Mouse (Mus musculus) ES-E14 (cell line): Measurements from ENCODE around the gene Cyth1. TPM values are rescaled to one million over a fixed set of nuclear protein-coding genes. Genes with fewer than 3 reads are reported as not detected.

ENCODE experiments used
- DNase-seq: peaks from one replicate; pipeline ENCODE4 v3.0.0-alpha.2; 2013; ENCODE audit warnings: low read depth, low spot score
- H3K27ac ChIP-seq: 2 replicates; pipeline ENCODE4 v1.5.1; 2012; ENCODE audit warnings: low read depth, mild to moderate bottlenecking, low read length, moderate library complexity, mixed read lengths; ENCODE audit not compliant: poor library complexity, insufficient read depth, severe bottlenecking
- H3K36me3 ChIP-seq: 2 replicates; pipeline ENCODE4 v1.6.1; 2012; ENCODE audit warnings: mild to moderate bottlenecking, low read length, moderate library complexity, mixed read lengths; ENCODE audit not compliant: control insufficient read depth, poor library complexity, insufficient read depth, severe bottlenecking
- H3K4me1 ChIP-seq, 2 experiments: fragments of 150-350 bp in 1 of 2; sonication (generic) in 1 of 2; 2 replicates each; pipeline ENCODE4 v1.6.1; 2012; ENCODE audit warnings: low read length in 2 of 2, mild to moderate bottlenecking in 1 of 2, mixed read lengths in 1 of 2; ENCODE audit not compliant: control insufficient read depth in 2 of 2, insufficient read depth in 2 of 2, poor library complexity in 1 of 2
- H3K4me3 ChIP-seq, 2 experiments: fragments of 150-350 bp in 1 of 2; sonication (generic) in 1 of 2; 2 replicates each; pipeline ENCODE4 v1.5.1; 2012; ENCODE audit warnings: low read length in 2 of 2, low read depth in 1 of 2, mild to moderate bottlenecking in 1 of 2, mixed read lengths in 1 of 2; ENCODE audit not compliant: insufficient read depth in 1 of 2, poor library complexity in 1 of 2, severe bottlenecking in 1 of 2
- H3K9ac ChIP-seq: 2 replicates; pipeline ENCODE4 v1.6.1; 2012; ENCODE audit warnings: low read depth, mild to moderate bottlenecking, low read length, mixed read lengths; ENCODE audit not compliant: poor library complexity, insufficient read depth, severe bottlenecking
- H3K9me3 ChIP-seq: fragments of 150-350 bp; sonication (generic); 2 replicates; pipeline ENCODE4 v1.6.1; 2012; ENCODE audit warnings: low read depth, mild to moderate bottlenecking, low read length; ENCODE audit not compliant: control insufficient read depth, insufficient read depth
- CHD2 ChIP-seq: IDR thresholded peaks from 2 replicates; pipeline ENCODE4 v1.6.1; 2014; ENCODE audit warnings: mild to moderate bottlenecking, low read depth, low read length, inconsistent platforms
- HCFC1 ChIP-seq: IDR thresholded peaks from 2 replicates; pipeline ENCODE4 v1.6.1; 2012; ENCODE audit warnings: low read length, inconsistent platforms, borderline replicate concordance; ENCODE audit not compliant: insufficient read depth
- MAFK ChIP-seq: IDR thresholded peaks from 2 replicates; pipeline ENCODE4 v1.6.1; 2014; ENCODE audit warnings: mild to moderate bottlenecking, low read depth, low read length, inconsistent platforms; ENCODE audit not compliant: insufficient read depth
- ZC3H11A ChIP-seq: IDR thresholded peaks from 2 replicates; pipeline ENCODE4 v1.6.1; 2012; ENCODE audit warnings: low read depth, mild to moderate bottlenecking, inconsistent platforms, low read length, borderline replicate concordance
- ZNF384 ChIP-seq: IDR thresholded peaks from 2 replicates; pipeline ENCODE4 v1.6.1; 2012; ENCODE audit warnings: low read depth, low read length, inconsistent platforms
- in situ Hi-C, 2 experiments: fragments of 600-800 bp; cut with MboI; formaldehyde crosslinking; loops; one replicate each; pipeline ENCODE4 v1.15.1; 2025; ENCODE audit warnings: low sequenced_read_pairs in 2 of 2, inconsistent platforms in 1 of 2; ENCODE audit not compliant: unreplicated experiment in 2 of 2
- total RNA-seq: library from RNA; depleted of rRNA; stranded (reverse); fragments of 300-350 nt; gene quantifications from 2 replicates; pipeline ENCODE4 v1.2.3, GENCODE M21; 2012

Cyth1 gene
- total RNA-seq, 1 experiment = 6.3 TPM

- H3K9ac ChIP-seq = no peak overlapping the region
- no peaks in the 10 kb centered on the region for H3K36me3 ChIP-seq
- H3K4me1 ChIP-seq = peaks cover 0 to 21% of the 10 kb centered on the region in 2 experiments; a peak in 2 of 4 replicates
- H3K4me3 ChIP-seq = no peak overlapping the region
- no peaks in the 10 kb centered on the region for H3K9me3 ChIP-seq
- TF ChIP-seq CHD2 (no peak), ZNF384 (no peak), HCFC1 (no peak), MAFK (no peak), ZC3H11A (no peak)
- no peak for DNase-seq
- in situ Hi-C loops = no loop called here
- H3K27ac ChIP-seq = no peak overlapping the region
Observed at GRCm38 (mm10) chr11:118203469-118203868, 44.9 kb downstream of the Cyth1 start.

- Histone ChIP-seq H3K27ac (no peak overlapping the region), H3K4me3 (peak overlapping the region; percentile 58 to 63), H3K4me1 (peaks cover 0 to 15% of the 10 kb centered on the region in 2 experiments; a peak in 2 of 4 replicates), H3K9me3 (no peaks in the 10 kb centered on the region), H3K9ac (peak overlapping the region; percentile 70), H3K36me3 (no peaks in the 10 kb centered on the region)
- no peak for TF ChIP-seq HCFC1
- no peak for TF ChIP-seq CHD2
- TF ChIP-seq MAFK = no peak
- no peak for TF ChIP-seq ZC3H11A
- no peak for TF ChIP-seq ZNF384
- DNase-seq = peak; percentile 34
- in situ Hi-C loops = no loop called here
Observed at GRCm38 (mm10) chr11:118202410-118203233, 45.8 kb downstream of the Cyth1 start.

DNA sequence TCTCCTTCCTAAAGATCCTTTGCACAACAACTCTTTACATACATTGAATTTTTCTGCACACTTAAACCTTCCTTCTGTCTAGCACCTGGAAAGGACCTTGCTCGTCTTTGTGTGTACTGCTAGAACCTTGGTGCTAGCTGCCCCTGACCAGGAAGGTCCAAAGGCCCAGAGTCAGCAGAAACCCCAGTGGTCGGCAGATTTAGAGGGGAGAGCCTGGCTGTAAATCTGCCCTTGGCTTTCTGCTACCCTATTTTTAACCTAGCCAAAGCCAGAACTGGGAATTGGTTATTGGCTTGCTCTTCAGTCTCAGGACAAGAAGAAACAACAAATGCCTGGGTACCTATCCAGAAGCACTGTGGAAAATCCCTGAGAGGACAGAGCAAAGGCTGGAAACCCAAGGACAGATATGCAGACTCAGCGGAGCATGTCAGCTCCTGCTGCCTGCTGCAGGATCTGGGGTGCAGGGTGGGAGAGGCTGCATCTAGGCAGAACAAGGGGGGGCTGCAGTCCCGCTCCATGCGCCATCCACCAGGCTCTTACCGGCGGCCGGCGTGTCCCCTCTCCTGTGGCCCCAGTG is 46.5 kb downstream of the Cyth1 start:
- no peaks in the 10 kb centered on the region for H3K9me3 ChIP-seq
- peak overlapping the region; percentile 70 for H3K9ac ChIP-seq
- peaks cover 0 to 13% of the 10 kb centered on the region in 2 experiments; a peak in 2 of 4 replicates for H3K4me1 ChIP-seq
- in situ Hi-C loops = no loop called here
- no peak for DNase-seq
- TF ChIP-seq MAFK (no peak), ZC3H11A (no peak), ZNF384 (no peak), HCFC1 (no peak), CHD2 (no peak)
- H3K4me3 ChIP-seq = peak overlapping the region; percentile 58 to 63
- no peaks in the 10 kb centered on the region for H3K36me3 ChIP-seq
- no peak overlapping the region for H3K27ac ChIP-seq

DNA sequence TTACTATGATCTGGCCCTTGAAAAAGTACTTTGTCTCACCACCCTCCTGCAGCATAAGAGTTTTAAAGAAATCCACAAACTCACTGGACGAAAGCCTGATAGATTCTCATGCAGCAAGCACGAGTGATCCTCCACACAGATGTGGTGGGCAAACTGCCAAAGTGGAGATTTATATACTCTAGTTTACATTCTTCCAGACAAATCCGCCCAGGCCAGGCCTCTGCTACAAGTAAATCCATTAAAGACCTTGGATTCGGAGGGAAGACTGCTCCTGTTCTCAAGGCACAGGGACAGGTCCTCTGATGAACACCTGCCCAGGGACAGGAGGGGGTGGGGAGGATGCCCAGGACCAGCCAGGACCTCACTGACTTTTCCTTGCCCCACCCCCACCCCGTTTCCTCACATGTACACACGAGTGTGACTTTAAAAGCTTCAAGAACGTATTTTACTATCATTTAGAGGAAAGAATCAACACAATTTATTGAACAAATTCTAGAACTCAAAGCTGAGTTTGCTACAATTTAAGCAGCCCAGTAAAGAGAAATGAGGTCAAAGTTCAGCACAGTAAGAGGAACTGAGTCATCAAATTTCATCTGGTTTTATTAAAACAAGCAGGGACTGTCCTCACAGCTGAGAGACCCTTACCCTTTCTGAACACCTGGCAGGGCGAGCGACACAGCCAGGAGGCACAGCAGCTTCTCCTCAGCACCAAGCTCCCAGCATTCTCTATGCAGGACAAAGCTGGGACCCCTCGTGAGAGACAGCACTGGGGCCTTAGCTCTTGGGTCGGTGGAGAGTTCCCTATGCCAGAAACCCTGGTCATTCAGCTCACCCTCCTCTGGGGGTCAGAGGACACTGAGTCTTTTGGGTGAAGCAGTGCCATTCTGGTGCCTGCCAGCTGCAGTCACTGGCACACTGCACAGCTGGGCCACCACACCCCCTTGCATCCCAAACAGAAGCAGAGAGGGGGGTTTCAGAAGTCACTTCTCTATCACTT is 47.3 kb downstream of the Cyth1 start:
- H3K36me3 ChIP-seq = no peaks in the 10 kb centered on the region
- no peak overlapping the region for H3K9ac ChIP-seq
- TF ChIP-seq ZC3H11A = no peak
- in situ Hi-C loops = no loop called here
- peaks cover 0 to 13% of the 10 kb centered on the region in 2 experiments; a peak in 2 of 4 replicates for H3K4me1 ChIP-seq
- DNase-seq = no peak
- H3K9me3 ChIP-seq = no peaks in the 10 kb centered on the region
- H3K4me3 ChIP-seq = no peak overlapping the region
- H3K27ac ChIP-seq = no peak overlapping the region
